Mouse (Mus musculus) cerebellum, adult 2 months (tissue): ENCODE data around the gene Egfl6.

Source experiments
- CTCF ChIP-seq: fragments of 200-500 bp; IDR thresholded peaks from 2 replicates; pipeline ENCODE4 v1.5.1; 2011; ENCODE audit warnings: low read depth, mild to moderate bottlenecking, control low read depth, low read length, moderate library complexity, borderline replicate concordance; ENCODE audit not compliant: insufficient read depth
- POLR2A ChIP-seq: fragments of 200-500 bp; IDR thresholded peaks from 2 replicates; pipeline ENCODE4 v1.6.1; 2011; ENCODE audit warnings: low read length, control low read depth, borderline replicate concordance; ENCODE audit not compliant: insufficient read depth

DNA sequence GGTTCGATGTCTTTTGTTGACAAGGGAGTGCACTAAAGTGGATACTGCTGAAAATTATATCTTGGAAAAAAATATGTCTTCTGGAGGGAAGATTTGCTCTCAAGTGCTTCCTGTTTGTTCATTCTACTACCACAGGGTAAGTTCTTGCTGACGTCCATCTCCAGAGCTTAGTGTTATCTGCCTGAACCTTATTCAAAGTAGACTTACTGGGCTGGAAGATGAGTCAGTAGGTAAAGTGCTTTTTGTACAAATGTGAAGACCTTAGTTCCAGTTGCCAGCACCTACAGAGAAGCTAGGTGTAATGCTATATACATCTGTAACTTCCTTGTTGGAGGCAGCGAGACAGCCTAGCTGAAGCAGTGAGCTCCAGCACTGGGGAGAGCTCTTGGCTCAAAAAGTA, 69.6 kb downstream of the Egfl6 start:
- TF ChIP-seq CTCF (no peak), POLR2A (no peak)
